Mouse (Mus musculus) heart, embryonic 12.5 days (tissue): ENCODE data around the gene Gm42674. TPM values are rescaled to one million over a fixed set of nuclear protein-coding genes. Genes with fewer than 3 reads are reported as not detected.

Source experiments
- ATAC-seq: fragments of 200-750 bp; cut with Nextera tagmentation; 2 replicates; pipeline ENCODE4 v1.8.0; 2017; ENCODE audit warnings: moderate TSS enrichment, moderate library complexity; ENCODE audit not compliant: insufficient number of reproducible peaks, low FRiP score
- H3K27ac ChIP-seq: fragments of 300-500 bp; sonication (generic); 2 replicates; pipeline ENCODE4 v1.5.1; 2016; ENCODE audit warnings: mild to moderate bottlenecking, moderate library complexity; ENCODE audit not compliant: poor library complexity, severe bottlenecking
- H3K27me3 ChIP-seq: fragments of 300-500 bp; sonication (generic); replicated peaks from 2 replicates; pipeline ENCODE4 v1.6.1; 2016; ENCODE audit warnings: mild to moderate bottlenecking, moderate library complexity
- H3K36me3 ChIP-seq: fragments of 300-500 bp; sonication (generic); 2 replicates; pipeline ENCODE4 v1.6.1; 2016; ENCODE audit warnings: mild to moderate bottlenecking, moderate library complexity
- H3K4me1 ChIP-seq: fragments of 300-500 bp; sonication (generic); replicated peaks from 2 replicates; pipeline ENCODE4 v1.6.1; 2016; ENCODE audit warnings: mild to moderate bottlenecking
- H3K4me2 ChIP-seq: fragments of 300-500 bp; sonication (generic); 2 replicates; pipeline ENCODE4 v1.6.1; 2016; ENCODE audit warnings: mild to moderate bottlenecking, moderate library complexity
- H3K4me3 ChIP-seq: fragments of 300-500 bp; sonication (generic); 2 replicates; pipeline ENCODE4 v1.5.1; 2016; ENCODE audit warnings: mild to moderate bottlenecking
- H3K9ac ChIP-seq: fragments of 300-500 bp; sonication (generic); 2 replicates; pipeline ENCODE4 v1.6.1; 2016; ENCODE audit warnings: mild to moderate bottlenecking, moderate library complexity
- H3K9me3 ChIP-seq: fragments of 300-500 bp; sonication (generic); replicated peaks from 2 replicates; pipeline ENCODE4 v1.6.1; 2016; ENCODE audit warnings: mild to moderate bottlenecking, moderate library complexity
- WGBS: fragments of 180-500 bp; shearing (Covaris S2); methylation state at CpG from one replicate; pipeline ENCODE4 v1.1.7; 2016; 5-methylcytosine and 5-hydroxymethylcytosine counted together
- polyA plus RNA-seq: library from polyadenylated mRNA; unstranded; fragments of >200 nt; fragmentation: Nextera tagmentation; extraction: Ambion mirVana; gene quantifications from 2 replicates; pipeline ENCODE4 v1.2.1, GENCODE M21; 2016

Gm42674 gene
- polyA plus RNA-seq: not detected in 2 replicates

GRCm38 (mm10) chr3:90601486-90602110 lies at the start of gene Gm42674:
Gm42674 (plus strand) TSS chr3:90601904.
- ATAC-seq: no peak
- Histone ChIP-seq H3K27ac (no peak within 1 kb of the TSS), H3K36me3 (no peaks in the 10 kb centered on the region), H3K9ac (no peak within 1 kb of the TSS), H3K27me3 (no peaks in the 10 kb centered on the region), H3K4me1 (peaks cover 30% of the 10 kb centered on the region), H3K4me2 (no peak within 1 kb of the TSS), H3K9me3 (no peaks in the 10 kb centered on the region; the same call in 1 of the 2 replicates), H3K4me3 (no peak within 1 kb of the TSS)
- 69% methylated on average over 11 of the region's 11 CpGs for WGBS

- Histone ChIP-seq H3K4me1 (peaks cover 3% of the 10 kb centered on the region; the same call in 1 of the 2 replicates), H3K4me3 (no peak overlapping the region), H3K4me2 (no peak overlapping the region), H3K27ac (no peak overlapping the region), H3K36me3 (no peaks in the 10 kb centered on the region), H3K9ac (no peak overlapping the region), H3K9me3 (no peaks in the 10 kb centered on the region), H3K27me3 (no peaks in the 10 kb centered on the region)
- ATAC-seq: no peak
- 77% methylated on average over 2 of the region's 2 CpGs for WGBS
Measured at GRCm38 (mm10) chr3:90552231-90552630, 49.5 kb upstream of the Gm42674 start.

GRCm38 (mm10) chr3:90555954-90556353 lies 45.8 kb upstream of the Gm42674 start:
- H3K27ac ChIP-seq: no peak overlapping the region
- H3K9me3 ChIP-seq: 0 out of 2 replicates have a peak, but pooled peaks cover 2% of the 10 kb centered on the region
- no peaks in the 10 kb centered on the region for H3K27me3 ChIP-seq
- H3K9ac ChIP-seq: no peak overlapping the region
- WGBS: 64% methylated on average over 5 of the region's 5 CpGs
- H3K4me3 ChIP-seq: no peak overlapping the region
- no peaks in the 10 kb centered on the region for H3K4me1 ChIP-seq
- H3K36me3 ChIP-seq: no peaks in the 10 kb centered on the region
- no peak overlapping the region for H3K4me2 ChIP-seq
- no peak for ATAC-seq

- ATAC-seq: no peak
- H3K27ac ChIP-seq: no peak within 1 kb of the TSS
- H3K4me1 ChIP-seq: no peaks in the 10 kb centered on the region
- 0 out of 2 replicates have a peak, but pooled peaks cover 2% of the 10 kb centered on the region for H3K9me3 ChIP-seq
- WGBS: 81% methylated on average over 6 of the region's 6 CpGs
- no peaks in the 10 kb centered on the region for H3K27me3 ChIP-seq
- no peak within 1 kb of the TSS for H3K9ac ChIP-seq
- no peak within 1 kb of the TSS for H3K4me3 ChIP-seq
- H3K4me2 ChIP-seq: no peak within 1 kb of the TSS
- H3K36me3 ChIP-seq: no peaks in the 10 kb centered on the region
Measured at GRCm38 (mm10) chr3:90560008-90560628, 41.6 kb upstream of the Gm42674 start, which contains the start of gene S100a3. S100a3 (plus strand) TSS chr3:90560578.

- Histone ChIP-seq H3K27me3 (no peaks in the 10 kb centered on the region), H3K4me3 (no peak overlapping the region), H3K9ac (no peak overlapping the region), H3K9me3 (no peaks in the 10 kb centered on the region), H3K4me1 (no peaks in the 10 kb centered on the region), H3K36me3 (no peaks in the 10 kb centered on the region), H3K4me2 (no peak overlapping the region), H3K27ac (no peak overlapping the region)
- WGBS: 66% methylated on average over 5 of the region's 5 CpGs
- no peak for ATAC-seq
Measured at GRCm38 (mm10) chr3:90574691-90575090, 27.0 kb upstream of the Gm42674 start.

GRCm38 (mm10) chr3:90575320-90575719 lies 26.4 kb upstream of the Gm42674 start:
- H3K4me3 ChIP-seq: no peak overlapping the region
- H3K36me3 ChIP-seq: no peaks in the 10 kb centered on the region
- no peak overlapping the region for H3K9ac ChIP-seq
- H3K4me2 ChIP-seq: no peak overlapping the region
- H3K27ac ChIP-seq: no peak overlapping the region
- no peaks in the 10 kb centered on the region for H3K27me3 ChIP-seq
- H3K9me3 ChIP-seq: no peaks in the 10 kb centered on the region
- WGBS: 77% methylated on average over 3 of the region's 3 CpGs
- ATAC-seq: no peak
- H3K4me1 ChIP-seq: no peaks in the 10 kb centered on the region

- H3K27ac ChIP-seq: no peak overlapping the region
- H3K4me1 ChIP-seq: no peaks in the 10 kb centered on the region
- ATAC-seq: no peak
- no peak overlapping the region for H3K4me3 ChIP-seq
- H3K9ac ChIP-seq: no peak overlapping the region
- WGBS: 66% methylated on average over 10 of the region's 10 CpGs
- H3K36me3 ChIP-seq: no peaks in the 10 kb centered on the region
- no peaks in the 10 kb centered on the region for H3K9me3 ChIP-seq
- H3K4me2 ChIP-seq: no peak overlapping the region
- no peaks in the 10 kb centered on the region for H3K27me3 ChIP-seq
Measured at GRCm38 (mm10) chr3:90576351-90577001, 25.2 kb upstream of the Gm42674 start.

- Histone ChIP-seq H3K9ac (no peak overlapping the region), H3K27ac (no peak overlapping the region), H3K27me3 (no peaks in the 10 kb centered on the region), H3K36me3 (no peaks in the 10 kb centered on the region), H3K9me3 (no peaks in the 10 kb centered on the region), H3K4me1 (peaks cover 12% of the 10 kb centered on the region), H3K4me2 (no peak overlapping the region), H3K4me3 (no peak overlapping the region)
- WGBS: 56% methylated on average over 7 of the region's 7 CpGs
- ATAC-seq: no peak
Measured at GRCm38 (mm10) chr3:90579433-90579832, 22.3 kb upstream of the Gm42674 start.

GRCm38 (mm10) chr3:90581141-90581540 lies 20.6 kb upstream of the Gm42674 start:
- H3K9ac ChIP-seq: no peak overlapping the region
- H3K4me2 ChIP-seq: no peak overlapping the region
- H3K36me3 ChIP-seq: no peaks in the 10 kb centered on the region
- H3K4me1 ChIP-seq: peaks cover 12% of the 10 kb centered on the region
- WGBS: 88% methylated on average over 5 of the region's 5 CpGs
- no peak for ATAC-seq
- no peak overlapping the region for H3K4me3 ChIP-seq
- no peaks in the 10 kb centered on the region for H3K27me3 ChIP-seq
- no peaks in the 10 kb centered on the region for H3K9me3 ChIP-seq
- no peak overlapping the region for H3K27ac ChIP-seq

- no peaks in the 10 kb centered on the region for H3K36me3 ChIP-seq
- ATAC-seq: no peak
- H3K4me2 ChIP-seq: no peak overlapping the region
- H3K27ac ChIP-seq: no peak overlapping the region
- H3K4me1 ChIP-seq: peaks cover 18% of the 10 kb centered on the region
- H3K9me3 ChIP-seq: no peaks in the 10 kb centered on the region
- 95% methylated on average over 1 of the region's 1 CpGs for WGBS
- no peak overlapping the region for H3K4me3 ChIP-seq
- H3K27me3 ChIP-seq: no peaks in the 10 kb centered on the region
- H3K9ac ChIP-seq: no peak overlapping the region
Measured at GRCm38 (mm10) chr3:90582156-90582555, 19.5 kb upstream of the Gm42674 start.

- 85% methylated on average over 4 of the region's 4 CpGs for WGBS
Measured at GRCm38 (mm10) chr3:90582556-90582955, 19.1 kb upstream of the Gm42674 start.

More at GRCm38 (mm10) chr3:90582556-90582955, 19.1 kb upstream of the Gm42674 start:
- no peaks in the 10 kb centered on the region for H3K9me3 ChIP-seq
- H3K4me3 ChIP-seq: no peak overlapping the region
- no peak overlapping the region for H3K4me2 ChIP-seq
- H3K4me1 ChIP-seq: peaks cover 22% of the 10 kb centered on the region
- H3K9ac ChIP-seq: no peak overlapping the region
- H3K27ac ChIP-seq: no peak overlapping the region
- no peak for ATAC-seq
- H3K27me3 ChIP-seq: no peaks in the 10 kb centered on the region
- H3K36me3 ChIP-seq: no peaks in the 10 kb centered on the region
